Mouse (Mus musculus): Measurements from ENCODE around the gene Ggt6. TPM values are rescaled to one million over a fixed set of nuclear protein-coding genes. Genes with fewer than 3 reads are reported as not detected.
"Not testable (repeated sequence)": the region's sequence is repeated elsewhere in the genome, so short reads cannot be mapped to it uniquely, and the experiment has no call there.

Ggt6 gene
- total RNA-seq, 2 experiments from 2014 or later: not detected

DNA sequence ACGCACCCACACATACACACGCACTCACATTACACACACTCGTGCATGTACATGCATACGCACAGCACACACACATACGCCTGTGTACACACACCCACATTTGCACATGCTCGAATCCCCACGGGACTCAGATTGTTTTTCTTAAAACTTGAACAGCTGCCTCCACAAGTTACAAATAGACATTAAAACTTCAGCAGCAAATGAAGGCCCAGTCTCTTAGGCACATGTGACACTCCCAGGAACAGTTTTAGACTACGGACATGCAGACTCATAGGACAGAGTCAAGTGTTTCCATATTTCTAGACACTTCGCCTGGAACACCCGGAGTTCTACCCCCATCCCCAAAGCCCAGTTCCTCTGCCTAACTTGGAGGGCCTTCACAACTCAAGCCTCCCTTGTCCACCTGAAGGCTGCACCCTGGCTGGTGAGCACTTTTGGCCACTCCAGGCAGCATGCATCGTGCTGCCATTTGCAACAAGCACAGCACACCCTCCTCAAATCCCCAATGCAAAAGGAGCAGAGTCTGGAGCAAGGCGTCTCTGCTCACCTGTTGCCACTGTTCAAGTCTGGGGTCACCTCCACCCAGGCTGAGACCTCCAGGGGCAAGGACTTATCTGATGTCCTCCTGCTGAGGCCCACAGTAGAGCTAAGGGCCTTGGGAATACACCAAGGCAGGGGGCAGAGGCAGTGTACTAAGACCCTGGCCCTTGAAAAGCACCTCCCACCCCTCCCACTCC, 25.5 kb upstream of the Ggt6 start:
- ATAC-seq (replicated peaks; ENCODE audit: low FRiP score, poor library complexity, severe bottlenecking): no peak

DNA sequence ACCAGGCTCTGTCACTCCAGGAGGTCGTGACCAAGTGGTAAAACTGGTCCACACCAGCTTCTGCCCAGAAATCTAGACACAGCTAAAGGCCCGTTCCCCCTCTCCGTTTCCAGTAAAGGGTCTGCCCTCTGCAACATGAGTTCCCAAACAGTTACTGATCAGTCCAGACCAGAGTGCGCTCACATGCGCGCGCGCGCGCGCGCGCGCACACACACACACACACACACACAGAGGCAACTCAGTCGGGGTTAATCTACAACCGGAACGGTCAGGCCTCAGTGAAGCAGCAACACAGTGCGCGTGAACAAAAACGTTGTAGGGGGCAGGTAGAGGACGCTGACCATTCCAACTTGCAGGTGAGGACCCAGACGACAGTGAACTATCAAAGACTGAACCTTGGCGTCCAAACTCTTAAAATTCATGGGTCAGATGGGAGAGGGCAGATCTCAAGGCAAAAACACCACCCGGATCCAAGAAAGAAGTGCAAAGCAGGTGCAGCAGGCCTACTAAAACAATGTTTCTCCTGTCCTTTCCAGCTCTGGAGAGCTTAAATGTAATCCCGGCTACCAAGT, 24.7 kb upstream of the Ggt6 start:
- ATAC-seq (replicated peaks; ENCODE audit: low FRiP score, poor library complexity, severe bottlenecking): no peak

DNA sequence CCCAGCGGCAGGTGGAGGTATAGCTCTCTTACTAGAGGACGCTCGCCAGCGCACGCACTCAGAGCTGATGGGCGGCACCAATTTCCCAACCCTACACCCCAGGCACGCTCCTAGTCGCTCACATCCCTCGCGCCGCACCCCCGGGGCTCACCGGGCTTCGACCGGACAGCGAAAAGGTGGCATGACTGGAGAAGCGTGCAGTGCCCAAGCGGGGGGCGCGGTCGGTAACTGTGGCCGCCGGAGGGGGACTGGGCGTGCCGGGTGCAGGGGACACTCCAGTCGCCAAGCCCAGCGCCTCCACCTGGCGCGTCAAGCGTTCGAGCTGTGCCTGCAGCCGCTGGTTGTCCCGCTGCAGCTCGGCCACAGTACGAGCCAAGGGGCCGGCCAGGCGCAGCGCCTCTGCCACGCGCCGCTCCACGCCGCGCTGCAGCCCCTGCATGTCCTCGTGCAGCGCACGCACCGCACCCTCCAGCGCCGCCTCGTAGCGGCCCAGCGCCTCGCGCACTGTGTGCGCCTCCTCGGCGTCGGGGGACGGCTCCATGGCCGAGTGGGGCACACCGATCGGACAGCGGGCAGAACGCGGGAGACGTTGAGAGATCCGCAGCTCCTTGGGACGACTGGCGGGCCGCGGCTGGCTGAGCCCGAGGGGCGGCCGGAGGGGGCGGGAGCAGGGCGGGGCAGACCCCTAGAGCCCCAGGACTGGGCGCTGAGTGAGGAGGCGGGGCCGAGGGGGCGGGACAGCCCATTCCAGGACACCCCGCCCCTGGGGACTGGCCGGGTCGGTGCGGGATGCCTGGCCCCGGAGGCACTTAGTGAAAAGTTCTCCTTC, 24.0 kb upstream of the Ggt6 start, which contains the start of gene Smtnl2:
Gene Smtnl2 (minus strand): TSS at position 621 of the 829 bp plus-strand sequence.
- no peak for ATAC-seq (replicated peaks; ENCODE audit: low FRiP score, poor library complexity, severe bottlenecking)

DNA sequence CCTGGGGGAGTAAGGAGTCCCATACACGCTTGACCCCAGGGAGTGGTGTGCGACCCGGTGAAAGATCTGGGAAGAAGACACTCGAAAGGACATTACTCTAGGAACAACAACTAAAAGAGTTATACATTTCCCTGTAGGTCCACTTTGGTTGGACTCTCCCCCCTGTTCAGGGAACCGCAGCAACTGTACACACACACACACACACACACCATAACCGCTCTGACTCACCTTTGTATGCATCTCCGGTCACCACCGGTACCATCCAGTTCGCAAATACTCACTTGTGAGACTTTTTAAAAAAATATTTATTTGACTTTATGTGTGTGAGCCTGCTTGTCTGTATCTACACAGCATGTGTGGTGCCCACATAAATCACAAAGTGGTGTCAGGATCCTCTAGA, 23.4 kb upstream of the Ggt6 start:
- no peak for ATAC-seq (replicated peaks; ENCODE audit: low FRiP score, poor library complexity, severe bottlenecking)

DNA sequence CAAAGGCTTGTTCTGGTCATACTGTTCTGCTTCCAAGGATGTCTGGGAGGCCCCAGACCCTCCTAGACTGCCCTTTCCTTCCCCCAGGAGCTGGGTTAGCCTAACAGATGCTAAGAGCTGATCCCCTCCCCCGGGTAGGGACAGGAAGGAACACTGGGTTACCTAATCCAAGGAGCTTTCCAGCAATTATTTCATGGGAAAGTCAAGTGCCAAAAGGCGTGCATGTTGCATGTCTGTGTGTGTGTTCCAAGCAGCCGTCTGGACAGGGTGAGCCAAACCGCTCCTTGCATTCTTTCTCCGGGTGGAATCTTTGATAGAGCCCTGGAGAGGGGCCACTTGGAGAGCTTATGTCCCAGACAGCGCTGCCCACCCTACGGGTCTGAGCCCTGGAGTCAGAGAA, 22.3 kb upstream of the Ggt6 start:
- ATAC-seq (replicated peaks; ENCODE audit: low FRiP score, poor library complexity, severe bottlenecking): no peak

DNA sequence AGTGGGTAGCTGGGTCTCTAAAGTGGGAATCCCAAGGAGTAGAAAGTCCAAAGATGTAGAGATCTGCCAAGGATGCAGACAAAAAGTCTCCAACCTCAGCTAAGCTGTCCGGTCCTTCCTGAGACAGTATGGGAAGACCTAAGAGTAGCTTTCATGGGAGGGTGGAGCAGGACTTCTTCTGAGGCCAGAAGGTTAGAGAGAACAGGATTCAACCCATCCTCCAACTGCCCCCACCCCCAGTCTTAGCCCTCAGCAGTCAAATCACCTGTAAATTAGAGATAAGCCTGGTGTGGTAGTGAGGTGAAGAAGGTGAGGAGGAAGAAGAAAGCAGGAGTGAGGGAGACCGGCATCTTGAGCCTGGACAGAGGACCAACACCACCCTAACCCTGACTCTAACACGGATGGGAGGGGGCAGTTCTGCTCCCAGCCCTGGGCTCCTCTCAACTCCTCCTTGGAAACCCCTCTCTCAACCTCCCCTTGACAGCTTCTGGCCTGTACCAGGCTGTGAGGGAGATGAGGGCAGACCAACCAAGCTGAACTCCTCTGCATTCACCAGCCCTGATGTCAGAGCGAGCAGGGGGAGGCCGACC, 21.6 kb upstream of the Ggt6 start:
- ATAC-seq (replicated peaks; ENCODE audit: low FRiP score, poor library complexity, severe bottlenecking): no peak

DNA sequence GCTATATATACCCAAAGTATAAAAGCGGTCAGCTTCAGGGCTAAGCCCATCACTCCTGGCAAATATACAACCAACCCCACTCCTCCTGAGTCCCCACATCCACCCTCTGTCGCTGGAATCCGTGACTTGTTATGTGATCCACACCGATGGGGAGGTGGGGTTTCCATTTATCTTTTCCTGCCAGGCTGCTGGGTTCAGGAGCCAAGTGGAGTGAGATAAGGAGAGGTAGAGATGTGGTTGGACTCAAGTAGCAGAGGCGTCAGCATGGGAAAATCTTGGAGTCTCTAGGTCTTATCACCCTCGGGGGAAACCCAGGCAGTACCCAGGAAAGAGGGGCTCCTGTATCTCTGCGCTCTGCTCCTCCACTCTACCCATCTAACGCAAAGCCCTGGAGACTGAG, 20.2 kb upstream of the Ggt6 start:
- peak; percentile 34; the same call in 1 of the 2 replicates for ATAC-seq (replicated peaks; ENCODE audit: low FRiP score, poor library complexity, severe bottlenecking)

DNA sequence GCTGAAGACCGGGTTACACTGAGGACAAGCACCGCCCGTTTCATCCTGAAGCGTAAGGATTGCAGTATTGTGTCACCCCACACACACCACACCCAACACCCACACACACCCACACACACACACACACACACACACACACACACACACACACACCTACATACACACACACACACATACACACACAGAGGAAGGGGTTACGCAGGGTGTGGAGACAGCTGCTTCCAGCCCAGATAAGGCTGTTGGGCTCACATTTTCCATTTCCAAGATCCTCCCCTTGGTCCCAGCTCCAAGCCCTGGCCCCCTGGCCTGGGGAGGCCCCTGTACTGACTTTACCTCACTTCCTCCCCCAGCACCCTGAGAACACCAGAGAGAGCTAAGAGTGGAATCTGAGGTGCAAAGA, 18.7 kb upstream of the Ggt6 start:
- no peak for ATAC-seq (replicated peaks; ENCODE audit: low FRiP score, poor library complexity, severe bottlenecking)

DNA sequence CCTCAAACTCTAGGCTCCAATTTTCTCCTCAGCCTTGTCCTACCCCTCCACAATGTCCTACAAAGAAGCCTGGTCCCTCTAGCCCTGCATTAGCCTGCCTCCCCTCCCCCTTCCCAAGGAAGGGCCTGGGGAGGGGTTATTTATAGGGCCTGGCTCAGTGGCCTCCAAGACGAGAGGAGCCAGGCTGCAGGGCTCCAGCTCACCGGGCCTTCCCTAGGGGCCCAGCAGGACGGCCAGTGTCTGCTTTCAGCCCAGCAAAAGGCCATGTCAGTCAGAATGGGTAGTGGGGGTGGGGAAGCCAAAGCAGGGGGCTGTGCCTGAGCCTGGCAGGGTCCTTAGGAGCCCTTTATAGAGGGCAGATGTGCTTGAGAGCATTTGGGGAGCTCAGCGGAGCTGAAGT, 17.9 kb upstream of the Ggt6 start:
- no peak for ATAC-seq (replicated peaks; ENCODE audit: low FRiP score, poor library complexity, severe bottlenecking)

DNA sequence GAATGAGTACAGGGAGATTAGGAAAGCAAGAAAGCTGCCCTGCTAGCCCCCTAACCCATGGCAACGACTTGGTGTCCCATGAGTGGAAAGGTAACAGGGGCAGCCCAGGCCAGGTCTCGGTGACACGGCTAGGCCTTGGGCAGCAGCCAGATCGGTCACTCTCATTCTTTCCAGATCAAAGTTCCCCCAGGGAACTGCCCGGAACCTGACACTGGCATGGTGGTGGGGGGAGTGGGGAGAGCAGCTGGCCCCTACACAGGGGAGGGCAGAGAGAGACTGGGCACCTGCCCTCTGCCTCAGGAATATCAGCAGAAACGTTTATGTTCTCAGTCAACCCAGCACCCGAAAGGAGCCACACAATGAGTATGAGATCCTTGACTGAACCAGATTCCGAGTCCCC, 17.1 kb upstream of the Ggt6 start:
- ATAC-seq (replicated peaks; ENCODE audit: low FRiP score, poor library complexity, severe bottlenecking): no peak

DNA sequence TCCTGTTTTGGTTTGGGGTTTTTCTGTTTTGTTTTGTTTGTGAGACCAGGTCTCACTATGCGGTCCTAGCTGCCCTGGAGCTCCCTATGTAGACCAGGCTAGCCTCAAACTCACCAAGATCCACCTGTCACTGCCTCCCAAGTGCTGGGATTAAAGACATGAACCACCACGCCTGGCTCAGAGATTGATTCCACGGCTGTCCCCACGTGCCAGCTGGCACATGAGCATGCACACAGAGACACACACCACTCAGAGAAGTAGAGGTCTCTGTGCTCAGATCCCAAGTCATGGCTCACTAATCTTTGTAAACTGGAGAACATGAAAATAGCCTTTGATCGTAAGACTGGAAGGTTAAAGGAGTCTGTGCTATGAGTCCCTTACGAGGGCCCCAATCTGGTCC, 16.3 kb upstream of the Ggt6 start:
- no peak for ATAC-seq (replicated peaks; ENCODE audit: low FRiP score, poor library complexity, severe bottlenecking)

DNA sequence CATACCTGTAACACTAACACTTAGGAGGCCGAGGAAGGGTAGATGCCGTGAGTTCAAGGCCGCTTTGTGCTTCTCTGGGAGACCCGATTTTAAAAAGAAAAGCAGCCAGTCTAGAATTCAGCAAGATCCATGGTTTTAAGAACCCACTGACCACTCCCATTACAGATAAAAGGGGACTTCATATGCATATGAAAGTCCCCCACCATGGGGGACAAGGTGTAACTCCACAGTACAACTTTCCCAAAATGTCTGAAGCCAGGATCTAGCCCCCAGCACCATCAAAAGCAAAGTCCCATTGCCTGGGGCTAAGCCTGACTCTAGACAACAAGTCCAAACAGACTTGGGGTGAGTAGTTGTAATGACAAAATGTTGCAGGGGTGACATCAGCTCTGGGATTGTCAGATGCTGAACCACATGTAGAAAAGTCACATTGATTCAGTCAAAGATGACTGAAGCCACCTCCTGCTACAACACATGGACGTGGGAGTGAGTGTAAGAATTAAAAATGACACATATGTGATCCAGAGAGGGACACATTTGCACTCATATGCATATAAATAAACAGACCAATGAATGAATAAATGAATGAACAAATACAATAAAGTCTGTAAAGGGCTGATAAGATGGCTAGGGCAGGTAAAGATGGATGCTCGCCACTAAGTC, 14.7 kb upstream of the Ggt6 start:
- ATAC-seq (replicated peaks; ENCODE audit: low FRiP score, poor library complexity, severe bottlenecking): no peak

DNA sequence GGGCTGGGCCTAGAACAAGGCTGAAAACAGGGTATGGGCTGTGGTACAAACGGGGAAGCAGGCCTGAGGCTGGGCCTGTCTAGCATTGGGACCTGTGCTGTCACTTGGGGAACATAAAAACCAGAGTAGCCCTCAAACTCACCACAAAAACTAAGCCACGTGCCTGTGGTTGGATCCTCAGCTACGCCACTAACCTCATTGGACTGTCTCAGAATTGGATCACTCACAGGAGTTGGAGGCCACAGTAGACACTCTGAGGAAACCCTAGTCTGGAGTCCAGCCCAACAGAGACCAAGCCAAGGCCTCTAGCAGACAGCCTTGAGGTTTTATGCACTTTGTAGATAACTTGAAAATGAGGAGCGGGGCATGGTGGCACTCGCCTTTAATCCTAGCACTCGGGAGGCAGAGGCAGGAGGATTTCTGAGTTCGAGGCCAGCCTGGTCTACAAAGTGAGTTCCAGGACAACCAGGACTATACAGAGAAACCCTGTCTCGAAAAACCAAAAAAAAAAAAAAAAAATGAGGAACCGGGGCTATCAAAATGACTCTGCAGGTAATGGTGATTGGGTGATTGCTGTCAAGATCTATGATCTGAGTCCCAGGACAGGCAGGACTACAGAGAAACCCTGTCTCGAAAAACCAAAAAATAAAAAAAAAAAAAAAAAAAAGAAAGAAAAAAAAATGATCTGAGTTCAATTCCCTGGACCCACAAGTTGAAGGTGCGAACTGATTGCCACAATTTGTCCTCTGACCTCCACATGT, 13.6 kb upstream of the Ggt6 start:
- no peak for ATAC-seq (replicated peaks; ENCODE audit: low FRiP score, poor library complexity, severe bottlenecking)

DNA sequence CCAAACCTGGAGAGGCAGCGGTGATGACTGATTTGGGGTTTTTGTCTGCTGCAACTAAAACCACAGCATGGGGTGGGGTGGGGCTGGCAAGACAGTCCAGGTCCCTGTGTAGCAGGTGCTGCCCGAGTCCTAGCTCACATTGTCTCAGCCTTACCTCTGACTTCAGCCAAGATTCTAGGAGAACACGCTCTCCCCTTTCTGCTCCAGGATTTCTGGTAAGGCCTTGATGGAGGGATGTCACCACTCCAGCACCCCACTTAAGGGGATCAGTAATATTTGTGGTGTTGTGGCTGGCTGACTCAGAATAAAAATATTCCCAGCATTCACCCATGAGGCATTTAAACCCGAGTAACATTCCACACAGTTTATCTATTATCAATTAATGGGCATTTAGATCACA, 11.6 kb upstream of the Ggt6 start:
- ATAC-seq (replicated peaks; ENCODE audit: low FRiP score, poor library complexity, severe bottlenecking): no peak

DNA sequence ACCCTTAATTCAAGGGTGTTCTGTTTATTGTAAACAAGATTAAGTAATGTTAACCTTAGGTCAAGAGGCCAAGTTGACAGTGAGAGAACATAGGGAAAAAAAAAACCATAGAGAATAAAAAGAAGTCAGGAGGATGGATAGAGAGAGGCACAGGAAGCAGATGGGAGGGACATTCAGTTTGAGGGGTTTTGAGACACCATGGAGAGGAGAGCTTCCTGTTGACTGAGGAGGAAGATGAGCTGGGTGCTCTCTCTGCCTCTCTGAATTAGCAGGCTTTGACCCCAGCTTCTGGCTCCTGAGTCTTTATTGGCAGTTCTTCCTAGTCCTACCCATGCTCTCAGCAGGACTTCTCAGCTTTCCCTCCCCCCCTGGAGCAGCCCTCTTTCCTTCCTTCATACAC, 10.1 kb upstream of the Ggt6 start:
- ATAC-seq (replicated peaks; ENCODE audit: low FRiP score, poor library complexity, severe bottlenecking): no peak

DNA sequence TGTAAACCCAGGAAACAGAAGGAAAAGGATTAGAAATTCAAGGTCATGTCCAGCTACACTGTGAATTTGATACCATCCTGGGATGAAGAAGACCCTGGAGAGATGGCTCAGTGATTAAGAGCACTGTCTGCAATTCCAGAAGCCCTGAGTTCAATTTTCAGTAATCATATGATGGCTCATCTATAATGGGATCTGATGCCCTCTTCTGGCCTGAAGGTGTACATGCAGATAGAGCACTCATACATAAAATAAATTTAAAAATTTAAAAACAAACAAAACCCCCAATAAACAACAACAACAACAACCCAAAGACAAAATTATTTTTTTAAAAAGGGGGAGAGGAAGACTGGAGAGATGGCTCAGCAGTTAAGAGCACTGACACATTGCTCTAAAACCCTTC, 8.4 kb upstream of the Ggt6 start:
- ATAC-seq (replicated peaks; ENCODE audit: low FRiP score, poor library complexity, severe bottlenecking): no peak

DNA sequence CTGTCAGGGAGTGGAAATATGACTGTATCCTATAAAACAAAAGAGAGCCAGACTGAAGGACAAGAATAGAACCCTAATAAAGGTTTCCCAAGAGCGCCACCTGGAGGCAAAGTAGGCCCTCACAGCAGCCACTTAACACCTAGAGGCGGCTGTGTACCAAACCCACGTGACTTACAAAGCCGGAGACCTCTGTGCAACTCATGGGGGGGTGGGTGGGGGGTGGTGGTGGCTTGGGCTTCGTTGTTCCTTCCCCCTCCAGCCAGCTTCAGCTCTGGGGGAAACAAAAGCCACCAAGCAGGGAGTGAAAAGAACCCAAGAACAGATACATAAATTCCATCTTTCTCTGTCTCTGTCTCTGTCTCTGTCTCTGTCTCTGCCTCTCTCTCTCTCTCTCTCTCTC, 6.6 kb upstream of the Ggt6 start:
- ATAC-seq (replicated peaks; ENCODE audit: low FRiP score, poor library complexity, severe bottlenecking): peak; percentile 71

DNA sequence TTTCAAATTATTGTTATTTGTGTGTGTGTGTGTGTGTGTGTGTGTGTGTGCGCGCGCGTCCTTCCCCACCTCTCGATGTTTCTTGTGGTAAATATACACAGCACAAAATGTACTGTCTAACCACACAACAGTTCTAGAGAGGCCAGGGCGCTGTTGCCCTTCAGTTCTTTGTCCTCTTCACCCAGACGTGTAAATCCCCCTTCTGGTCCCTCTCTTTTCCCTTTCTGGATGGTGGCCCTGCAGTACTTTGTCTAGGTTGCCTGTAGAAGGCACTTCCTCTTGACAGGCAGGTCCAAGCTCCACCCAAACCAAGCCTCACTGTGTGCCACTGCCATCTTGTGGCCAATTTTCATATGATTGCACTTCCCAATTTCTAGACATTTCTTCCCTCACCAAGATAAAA, 6.0 kb upstream of the Ggt6 start:
- ATAC-seq (replicated peaks; ENCODE audit: low FRiP score, poor library complexity, severe bottlenecking): peak; percentile 86

DNA sequence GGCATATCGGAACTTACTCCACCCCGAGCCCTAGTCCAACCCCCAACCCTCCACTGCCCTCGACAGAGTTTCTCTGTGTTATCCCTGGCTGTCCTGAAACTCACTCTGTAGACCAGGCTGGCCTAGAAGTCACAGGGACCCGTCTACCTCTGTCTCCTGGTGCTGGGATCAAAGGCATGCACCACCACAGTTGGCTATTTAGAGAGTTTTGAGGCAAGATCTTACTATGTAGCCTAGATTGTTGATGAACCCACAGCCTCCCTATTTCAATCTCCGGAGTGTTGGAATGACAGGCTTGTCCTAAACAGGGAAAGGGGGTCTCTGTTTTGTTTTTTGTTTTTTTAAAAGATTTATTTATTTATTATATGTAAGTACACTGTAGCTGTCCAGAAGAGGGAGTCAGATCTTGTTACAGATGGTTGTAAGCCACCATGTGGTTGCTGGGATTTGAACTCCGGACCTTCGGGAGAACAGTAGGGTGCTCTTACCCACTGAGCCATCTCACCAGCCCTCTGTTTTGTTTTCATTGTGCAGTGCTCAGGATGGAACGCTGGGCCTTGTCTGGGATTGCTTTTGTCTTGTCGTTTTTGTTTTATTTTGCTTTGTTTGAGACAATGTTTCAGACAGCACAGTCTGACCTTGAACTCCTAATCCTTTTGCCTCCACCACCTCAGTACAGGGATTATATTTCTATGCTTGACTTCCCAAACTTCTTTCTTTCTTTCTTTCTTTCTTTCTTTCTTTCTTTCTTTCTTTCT, 4.8 kb upstream of the Ggt6 start:
- ATAC-seq (replicated peaks; ENCODE audit: low FRiP score, poor library complexity, severe bottlenecking): not testable (repeated sequence)
